Mouse (Mus musculus): ENCODE measurements around the gene Ampd1.

Gene Ampd1

DNA sequence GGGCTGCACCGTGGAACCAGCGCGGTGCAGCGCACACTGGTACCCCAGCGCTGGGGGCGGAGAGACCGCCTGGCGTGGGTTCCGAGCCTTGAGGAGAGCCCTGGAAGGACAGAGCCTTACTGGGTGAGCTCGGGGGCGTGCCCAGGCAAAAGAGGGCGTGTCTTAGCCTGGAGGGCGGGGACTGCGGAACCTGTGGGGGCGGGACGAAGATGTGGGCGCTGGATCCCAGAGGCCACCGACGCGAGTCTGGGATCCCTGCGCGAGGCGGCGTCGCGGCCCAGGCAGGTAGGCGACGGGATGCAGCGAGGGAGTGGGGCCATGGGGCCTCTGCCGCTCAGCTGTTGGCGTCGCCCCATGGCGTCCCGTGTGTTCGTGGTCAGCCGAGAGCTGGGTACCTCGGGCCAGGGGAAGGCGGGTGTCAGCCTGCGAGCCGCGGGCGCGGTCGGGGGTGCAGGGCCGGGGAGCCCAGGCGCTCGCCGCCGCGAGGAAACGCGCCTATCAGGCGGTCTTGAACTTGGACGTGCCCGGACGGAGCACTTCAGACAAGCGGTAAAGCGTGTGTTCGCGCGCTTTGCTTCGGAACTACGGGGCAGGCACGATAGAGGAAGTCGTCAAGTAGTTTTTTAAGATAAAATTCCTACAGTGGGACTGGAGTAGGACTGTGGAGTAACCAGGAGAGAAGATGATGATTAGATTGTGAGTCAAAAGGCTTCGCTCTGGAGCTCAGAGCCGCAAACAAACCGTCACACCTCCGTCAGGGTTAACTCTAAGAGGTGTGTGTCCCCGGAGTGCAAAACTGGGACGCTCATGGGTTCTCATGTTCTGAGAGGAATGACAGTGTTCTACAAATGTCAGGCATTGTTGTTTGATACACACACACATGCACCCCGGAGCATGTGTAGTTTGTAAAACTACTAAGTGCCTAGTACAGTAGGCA lies 28.9 kb downstream of the Ampd1 start, which contains the start of gene Dennd2c:
Gene Dennd2c (plus strand): TSS at position 151 of the 937 bp plus-strand sequence.
- DNase-seq, result peak; percentile 90

DNA sequence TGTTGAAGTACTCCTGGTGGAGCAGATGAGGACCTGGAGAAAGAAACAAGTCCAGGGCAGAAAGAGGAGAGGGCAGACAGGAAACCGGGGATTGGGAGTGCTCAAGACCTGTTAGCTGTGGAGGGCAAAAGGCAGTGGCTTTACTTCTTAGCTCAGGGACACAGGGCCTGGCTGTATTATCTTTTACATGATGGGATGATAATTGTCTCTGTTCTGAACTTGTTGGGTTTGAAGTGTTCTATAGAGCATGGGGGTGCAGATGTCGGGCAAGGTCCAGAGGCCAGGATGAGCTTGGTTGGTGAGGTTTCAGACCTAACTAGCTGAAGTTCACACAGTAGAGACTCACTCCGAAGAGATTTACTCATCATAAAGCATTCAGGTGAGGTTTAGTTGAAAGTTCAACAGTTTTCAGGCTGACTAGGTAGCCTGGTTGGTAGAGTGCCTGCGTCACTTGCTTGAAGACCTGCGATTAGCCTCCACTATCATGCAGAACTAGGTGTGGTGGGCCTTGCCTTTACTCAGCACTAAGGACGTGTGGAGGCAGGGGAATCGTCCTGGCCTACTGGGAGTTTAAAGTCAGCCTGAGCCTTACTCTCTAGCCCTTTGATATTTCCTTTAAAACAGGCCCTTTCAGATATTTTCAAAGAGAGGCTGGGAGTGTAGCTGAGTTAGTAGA lies 33.9 kb downstream of the Ampd1 start:
- DNase-seq, result no peak

DNA sequence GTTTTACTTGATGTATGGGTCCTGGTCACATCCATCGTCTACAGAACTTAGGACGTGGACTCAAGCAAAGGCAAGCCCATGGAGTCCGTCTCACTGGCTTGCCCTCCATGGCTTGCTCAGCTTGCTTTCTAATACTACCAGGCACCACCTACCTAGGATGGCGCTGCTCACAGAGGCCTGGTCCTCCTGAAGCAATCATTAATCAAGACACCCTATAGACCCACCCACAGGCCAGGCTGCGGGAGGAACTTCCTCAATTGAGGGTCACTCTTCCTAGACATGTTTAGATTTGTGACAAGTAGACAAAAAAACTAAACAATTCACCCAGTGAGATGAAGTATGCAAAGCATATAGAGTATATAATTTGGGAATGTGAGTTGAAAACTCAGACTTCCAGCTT lies 38.4 kb downstream of the Ampd1 start:
- no peak for DNase-seq

DNA sequence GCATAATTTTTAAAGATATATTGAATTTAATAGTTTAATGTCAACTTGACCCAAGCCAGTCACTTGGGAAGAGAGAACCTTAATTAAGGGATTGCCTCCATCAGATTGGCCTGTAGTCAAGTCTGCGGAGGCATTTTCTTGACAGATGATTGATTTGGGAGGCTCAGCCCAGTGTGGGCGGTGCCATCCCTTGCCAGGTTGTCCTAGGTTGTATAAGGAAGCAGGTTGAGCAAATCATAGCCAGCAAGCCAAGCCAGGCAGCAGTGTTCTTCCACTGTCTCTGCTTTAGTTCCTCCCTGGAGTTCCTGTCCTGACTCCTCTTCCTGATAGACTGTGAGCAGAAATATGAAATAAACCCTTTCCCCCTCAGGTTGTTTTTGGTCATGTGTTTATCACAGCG lies 49.8 kb downstream of the Ampd1 start:
- no peak for DNase-seq

DNA sequence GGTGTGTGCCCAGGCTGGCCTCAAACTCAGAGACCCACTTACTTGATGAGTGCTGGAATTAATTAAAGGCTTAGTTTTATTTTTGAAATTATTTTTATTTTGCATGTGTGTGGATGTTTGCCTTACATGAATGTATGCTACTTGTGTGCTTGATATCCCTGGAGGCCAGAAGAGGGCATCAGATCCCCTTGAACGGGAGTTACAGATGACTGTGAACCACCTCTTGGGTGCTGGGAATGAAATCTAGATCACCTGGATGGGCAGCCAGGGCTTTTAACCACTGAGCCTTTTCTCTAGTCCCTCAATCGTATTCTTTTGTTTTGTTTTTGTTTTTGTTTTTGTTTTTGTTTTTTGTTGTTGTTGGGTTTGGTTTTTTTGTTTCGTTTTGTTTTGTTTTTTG lies 52.3 kb downstream of the Ampd1 start:
- no peak for DNase-seq

DNA sequence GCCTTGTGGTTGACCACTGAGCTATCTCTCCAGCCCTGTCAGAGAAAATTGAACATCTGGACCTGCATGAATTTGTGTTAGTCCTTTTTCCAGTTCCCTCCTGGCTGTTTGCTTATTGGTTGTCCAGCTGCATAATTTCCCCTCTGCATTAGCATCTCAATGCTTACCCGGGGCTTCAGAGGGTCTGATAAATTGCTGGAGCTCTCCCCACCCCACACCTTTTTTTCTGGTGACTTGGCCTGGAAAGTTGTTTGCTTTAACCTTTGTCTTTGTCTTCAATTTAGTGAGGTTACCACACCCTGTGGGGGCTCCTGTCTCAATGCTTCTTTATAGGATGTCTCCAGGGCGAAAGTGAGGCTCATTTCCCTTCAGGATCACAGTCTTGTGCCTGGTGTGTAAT lies 53.4 kb downstream of the Ampd1 start:
- no peak for DNase-seq

DNA sequence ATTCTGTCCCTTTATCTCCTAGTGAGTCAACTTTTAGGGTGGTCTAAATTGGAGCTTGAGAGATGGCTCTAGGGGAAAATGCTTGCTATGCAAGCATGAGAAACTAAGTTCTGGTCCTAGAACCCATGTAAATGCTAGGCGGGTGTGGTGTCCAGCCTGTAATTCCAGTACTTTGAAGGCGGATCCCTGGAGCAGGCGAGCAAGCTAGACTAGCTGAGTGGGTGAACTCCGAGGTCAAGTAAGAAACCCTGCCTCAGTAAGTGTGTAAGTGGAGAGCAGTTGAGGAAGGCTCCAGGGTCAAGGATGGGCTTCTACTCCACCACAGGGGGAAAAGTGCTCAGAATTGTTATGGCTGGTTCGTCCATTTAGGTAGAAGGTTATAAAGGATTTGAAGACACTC lies 53.9 kb downstream of the Ampd1 start:
- no peak for DNase-seq

DNA sequence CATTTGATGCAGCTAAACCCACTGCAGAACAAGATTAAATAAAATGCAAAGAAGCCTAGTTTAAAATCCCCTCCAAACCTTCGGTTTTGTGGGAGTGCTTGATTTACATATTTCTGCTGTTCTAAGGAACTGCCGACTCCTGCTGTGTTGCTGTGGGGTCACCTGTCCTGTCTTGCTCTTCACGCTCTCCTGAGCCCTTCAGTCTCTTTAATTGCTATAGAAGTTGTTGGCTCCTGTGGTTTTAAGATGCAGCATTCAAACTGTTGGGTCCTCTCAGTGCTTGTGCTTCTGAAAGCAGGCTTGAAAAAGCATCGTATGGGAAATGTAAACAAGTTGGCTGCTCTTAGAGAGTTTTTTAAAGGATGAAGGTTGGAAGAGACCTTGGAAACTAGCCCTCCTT lies 54.4 kb downstream of the Ampd1 start:
- no peak for DNase-seq

DNA sequence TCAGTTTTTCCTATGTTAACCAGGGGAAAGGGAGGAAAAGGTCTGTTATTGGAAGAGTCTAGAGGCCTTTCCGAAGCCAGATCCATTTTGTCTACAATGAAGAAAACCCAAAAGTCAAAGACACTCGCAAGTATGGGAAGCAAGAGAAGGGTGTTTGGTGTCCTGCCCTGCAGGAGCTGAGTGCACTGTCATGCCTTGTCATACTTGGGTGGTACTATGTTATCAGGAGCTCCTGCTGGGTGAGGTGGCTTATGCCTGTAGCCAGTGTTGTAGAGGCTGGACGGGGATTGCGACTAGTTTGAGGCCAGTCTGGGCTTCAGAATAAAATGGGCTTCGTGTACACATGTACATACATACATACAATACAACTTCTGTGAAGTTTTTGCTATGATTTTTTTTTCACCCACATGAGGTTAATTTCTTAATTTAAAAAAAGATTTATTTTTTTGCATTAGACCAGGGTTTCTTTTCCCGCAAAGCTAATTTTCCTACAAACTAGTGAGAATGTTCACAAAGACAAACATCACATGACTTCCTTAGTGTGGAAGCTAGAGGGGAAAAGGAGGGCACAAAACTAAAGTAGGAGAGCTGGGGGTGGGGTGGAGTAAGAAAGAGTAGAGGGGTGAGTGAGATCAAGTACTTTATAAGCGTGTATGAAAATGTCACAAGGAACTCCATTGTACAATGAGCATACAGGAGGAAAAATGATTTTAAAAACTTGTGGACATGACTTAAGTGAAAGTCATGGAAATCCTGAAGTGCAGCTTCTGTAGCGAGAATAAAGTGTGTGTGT lies 55.7 kb downstream of the Ampd1 start:
- no peak for DNase-seq

DNA sequence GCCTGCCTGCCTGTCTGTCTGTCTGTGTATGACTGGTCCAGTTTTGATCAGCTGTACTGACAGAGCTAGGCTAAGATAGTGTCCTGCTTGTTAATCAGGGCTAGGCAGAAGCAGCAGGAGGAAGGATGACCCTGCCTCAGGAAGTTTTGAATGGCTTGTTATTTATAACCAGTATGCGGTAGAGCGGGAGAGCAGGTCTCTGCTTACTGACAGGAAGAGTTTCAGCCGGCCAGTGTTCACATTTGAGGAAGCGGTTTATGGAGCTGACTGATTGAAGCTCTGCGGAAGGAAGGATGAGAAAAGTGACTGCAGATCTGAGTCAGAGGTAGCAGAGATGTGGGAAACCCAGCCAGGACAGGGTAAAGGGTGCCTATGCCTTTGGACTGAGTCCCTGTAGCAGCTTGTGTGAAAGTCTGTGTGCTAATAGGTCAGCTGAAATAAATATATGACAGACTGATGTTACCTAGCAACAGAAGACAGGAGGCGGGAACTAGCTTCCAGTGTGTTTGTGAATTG lies 56.5 kb downstream of the Ampd1 start:
- DNase-seq, result peak; percentile 29

DNA sequence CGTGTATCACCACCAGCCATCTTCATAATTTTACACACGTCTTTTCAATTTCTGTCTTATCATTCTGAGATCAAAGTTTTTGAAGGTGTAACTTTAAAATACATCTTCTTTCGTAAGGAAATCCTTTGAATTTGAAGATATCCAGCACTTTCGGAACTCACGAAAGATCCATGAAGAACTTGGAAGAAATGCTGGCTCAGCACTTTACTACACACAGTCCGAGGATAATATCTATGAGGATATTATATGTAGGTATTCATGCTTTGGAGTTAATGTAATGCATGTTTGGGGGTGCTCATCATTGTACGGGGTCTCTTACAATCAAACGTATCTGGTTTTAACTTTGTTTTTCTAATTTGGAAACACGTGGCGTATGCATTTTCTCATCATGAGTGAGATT lies 59.3 kb downstream of the Ampd1 start:
- no peak for DNase-seq

DNA sequence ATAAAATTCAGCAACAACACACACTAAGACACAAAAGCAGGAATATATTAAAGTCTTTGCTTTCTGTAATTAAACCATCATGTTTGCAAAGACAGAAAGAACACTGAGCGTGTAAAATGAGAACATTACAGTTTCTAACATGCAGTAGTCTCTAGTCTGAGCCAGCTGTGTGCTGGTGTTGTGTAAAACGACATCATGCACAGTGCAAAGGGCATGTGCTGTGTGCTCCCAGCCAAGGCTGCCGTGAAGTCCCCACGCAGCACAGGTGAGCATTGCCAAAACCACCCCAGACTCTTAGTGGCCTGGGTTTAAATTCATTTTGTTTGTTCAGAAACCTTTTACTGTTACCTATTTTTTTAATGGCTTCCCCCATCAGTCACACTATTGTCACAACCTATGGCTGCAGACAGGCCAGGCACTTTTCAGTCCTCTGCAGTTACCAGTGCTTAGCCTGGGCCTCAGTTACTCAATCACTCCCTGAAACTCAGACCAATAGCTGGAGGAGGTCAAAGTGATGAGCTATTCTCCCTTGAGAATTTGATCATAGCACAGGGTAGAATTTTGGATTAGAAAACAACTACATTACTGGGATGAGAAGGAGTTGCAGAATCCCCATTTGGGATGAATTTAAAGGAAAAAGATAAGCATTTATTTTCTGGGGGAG lies 62.7 kb downstream of the Ampd1 start:
- DNase-seq, result no peak

DNA sequence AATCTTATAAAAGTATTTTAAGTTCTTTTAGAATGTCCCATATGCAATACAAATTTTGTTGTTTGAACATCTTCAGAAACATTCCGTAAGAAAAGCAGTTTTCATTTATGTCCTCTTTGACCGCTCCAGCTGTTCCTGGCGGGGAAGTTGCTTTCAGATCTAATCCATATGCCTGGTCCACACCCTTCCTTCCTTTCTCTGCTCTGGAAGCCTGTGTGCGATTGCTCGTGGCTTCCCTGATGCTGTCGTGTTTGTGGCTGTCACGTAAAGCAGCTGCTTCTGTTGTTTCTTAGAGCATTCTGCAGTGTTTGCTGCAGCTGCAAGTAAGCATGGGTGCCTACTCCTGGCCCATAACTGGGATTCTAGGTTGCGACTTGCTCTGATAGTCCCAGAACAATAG lies 65.2 kb downstream of the Ampd1 start:
- DNase-seq, result peak; percentile 14

DNA sequence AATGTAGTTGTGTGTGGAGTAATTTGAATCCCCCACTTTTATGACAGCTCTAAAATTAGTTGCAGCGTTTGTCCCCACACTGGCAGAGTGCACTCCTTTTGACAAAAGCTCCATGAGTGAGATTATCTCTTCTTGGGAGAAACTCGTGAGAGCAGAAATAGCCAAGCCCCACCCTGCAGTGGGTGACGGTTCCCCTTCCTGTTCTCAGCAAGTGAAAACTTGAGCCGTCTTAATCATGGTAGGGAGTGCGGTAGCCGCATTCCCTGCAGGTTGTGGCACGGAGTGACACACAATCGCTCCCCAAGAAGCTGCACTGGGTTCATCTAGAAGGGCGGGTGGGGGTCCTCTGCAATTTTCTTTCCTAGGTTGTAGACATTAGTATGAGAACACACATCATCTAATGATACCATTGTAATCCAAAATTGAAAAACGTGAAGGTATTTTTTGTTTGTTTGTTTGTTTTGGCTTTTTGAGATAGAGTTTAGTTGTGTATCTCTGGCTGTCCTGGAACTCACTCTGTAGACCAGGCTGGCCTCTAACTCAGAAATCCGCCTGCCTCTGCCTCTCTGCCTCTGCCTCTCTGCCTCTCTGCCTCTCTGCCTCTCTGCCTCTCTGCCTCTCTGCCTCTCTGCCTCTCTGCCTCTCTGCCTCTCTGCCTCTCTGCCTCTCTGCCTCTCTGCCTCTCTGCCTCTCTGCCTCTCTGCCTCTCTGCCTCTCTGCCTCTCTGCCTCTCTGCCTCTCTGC lies 66.5 kb downstream of the Ampd1 start:
- peak; percentile 10 for DNase-seq

DNA sequence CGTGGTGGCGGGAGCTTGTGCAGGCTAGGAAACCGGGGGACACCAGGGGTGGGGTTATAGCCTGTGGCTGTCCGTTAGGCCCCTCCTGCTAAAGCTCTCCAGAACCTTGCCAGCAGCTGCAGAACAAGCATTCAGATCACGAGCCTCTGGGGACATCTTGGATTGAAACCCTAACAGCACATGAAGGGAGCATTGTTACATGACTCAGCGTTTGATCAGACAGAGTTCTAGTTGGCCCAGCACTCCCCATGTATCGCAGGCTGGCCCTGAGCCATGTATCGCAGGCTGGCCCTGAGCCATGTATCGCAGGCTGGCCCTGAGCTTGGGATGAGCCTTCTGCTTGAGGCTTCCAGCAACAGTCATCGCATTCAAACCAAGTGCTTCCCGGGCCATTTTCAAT lies 67.5 kb downstream of the Ampd1 start:
- no peak for DNase-seq

DNA sequence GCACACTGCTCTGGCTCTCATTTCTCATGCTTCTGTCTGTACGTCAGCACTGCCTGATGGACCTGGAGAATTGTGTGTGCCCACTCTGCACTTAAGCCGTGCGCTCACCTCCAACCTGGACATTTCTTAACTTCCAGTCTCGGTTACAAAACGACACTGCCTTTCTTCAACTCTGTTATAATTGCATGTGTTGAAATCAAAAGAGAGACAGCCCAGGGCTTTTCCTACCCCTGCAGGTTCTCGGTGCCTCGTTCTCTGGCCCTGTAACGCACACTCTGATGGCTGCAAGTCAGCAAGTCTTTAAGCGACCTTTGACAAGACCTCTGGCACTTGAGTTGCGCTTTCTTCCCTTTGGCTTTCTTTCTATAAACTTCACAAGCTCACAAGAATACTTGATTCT lies 68.6 kb downstream of the Ampd1 start:
- no peak for DNase-seq

DNA sequence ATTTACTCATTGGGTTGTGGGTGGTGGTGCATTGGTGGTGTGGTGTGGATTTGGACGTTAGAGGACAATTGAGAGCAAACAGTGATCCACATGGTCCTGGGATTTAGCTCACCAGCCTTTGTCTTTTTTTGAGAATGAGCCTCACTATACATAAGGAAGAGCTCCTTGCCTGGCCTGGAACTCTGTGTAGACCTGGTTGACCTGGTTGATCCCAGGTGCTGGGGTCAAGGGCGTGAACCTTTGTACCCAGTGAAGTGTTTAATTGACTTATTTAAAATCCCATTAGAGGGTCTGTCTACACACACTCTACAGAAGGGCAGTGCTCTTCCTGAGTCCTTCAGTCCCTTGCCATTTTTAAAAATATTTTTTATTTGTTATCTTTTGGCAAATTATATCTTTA lies 71.5 kb downstream of the Ampd1 start:
- DNase-seq, result no peak

DNA sequence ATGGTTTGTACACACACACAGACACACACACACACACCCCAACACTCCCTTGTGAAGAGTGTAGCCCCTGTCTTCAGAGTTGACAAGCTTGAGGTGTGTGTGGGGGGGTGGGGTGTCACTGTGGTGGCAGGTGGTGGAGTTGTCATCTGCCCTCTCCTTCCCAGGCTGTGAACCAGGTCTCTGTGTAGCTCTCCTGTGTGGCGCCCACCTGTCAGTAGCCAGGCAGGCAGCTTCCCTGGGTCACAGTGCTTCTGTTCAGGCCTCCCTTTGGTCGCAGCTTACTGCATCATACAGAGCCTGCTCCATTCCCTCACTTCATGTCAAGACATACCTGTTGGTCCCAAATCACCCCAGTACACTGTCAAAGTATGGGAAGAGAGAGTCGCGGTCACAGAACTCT lies 72.0 kb downstream of the Ampd1 start:
- DNase-seq, result no peak

DNA sequence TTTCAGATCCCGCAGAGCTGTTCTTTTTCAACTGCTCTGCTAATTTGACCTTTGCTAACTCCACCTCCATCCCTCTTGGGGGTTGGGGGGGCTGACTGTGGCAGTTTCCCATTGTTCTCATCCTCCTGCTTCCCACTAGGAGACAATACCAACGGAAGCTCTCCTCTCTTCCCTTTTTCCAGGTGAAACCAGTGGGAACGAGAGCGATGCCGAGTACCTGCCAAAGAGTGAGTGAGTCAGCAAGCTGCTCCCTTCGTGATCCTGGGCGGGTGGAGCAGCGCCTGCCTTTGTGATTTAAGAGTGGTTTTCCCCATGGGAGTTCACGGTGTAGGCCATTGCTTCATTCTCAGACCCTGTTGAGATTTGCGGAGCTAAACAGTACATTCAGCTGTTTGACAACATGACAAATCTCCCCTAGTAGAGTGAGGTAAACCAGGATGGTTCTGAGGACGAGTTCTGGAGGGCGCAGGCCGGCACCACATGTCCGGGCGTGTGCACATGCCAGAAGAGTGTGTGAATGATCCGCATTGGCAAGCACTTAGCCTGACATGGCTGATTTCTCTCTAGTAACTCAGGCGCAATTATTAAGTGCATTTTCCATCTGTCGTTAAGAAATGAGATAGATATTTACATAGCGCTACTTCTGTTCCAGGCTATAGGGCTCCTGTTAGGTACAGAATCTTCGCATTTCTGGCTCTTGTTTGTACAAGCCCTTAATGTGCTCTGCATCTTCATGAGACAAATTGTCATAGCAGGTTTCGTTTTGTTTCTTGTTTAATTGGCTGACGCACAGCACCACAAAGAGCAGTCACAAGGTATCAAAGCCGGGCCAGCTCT lies 72.7 kb downstream of the Ampd1 start:
- DNase-seq, result no peak

DNA sequence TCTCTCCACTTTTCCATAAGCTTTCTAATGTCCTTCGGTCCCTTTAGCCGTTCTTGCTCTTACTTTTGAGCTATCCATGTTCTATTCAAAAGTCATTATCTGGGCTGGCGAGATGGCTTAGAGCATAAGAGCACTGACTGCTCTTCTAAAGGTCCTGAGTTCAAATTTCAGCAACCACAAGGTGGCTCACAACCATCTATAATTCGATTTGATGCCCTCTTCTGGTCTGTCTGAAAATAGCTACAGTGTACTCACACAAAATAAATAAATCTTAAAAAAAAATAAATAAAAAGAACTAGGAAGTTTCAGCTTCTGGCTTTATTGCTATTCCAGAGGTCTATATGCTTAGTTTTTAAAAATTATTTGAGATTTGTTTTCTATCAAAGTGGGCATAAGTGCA lies 74.0 kb downstream of the Ampd1 start:
- no peak for DNase-seq

DNA sequence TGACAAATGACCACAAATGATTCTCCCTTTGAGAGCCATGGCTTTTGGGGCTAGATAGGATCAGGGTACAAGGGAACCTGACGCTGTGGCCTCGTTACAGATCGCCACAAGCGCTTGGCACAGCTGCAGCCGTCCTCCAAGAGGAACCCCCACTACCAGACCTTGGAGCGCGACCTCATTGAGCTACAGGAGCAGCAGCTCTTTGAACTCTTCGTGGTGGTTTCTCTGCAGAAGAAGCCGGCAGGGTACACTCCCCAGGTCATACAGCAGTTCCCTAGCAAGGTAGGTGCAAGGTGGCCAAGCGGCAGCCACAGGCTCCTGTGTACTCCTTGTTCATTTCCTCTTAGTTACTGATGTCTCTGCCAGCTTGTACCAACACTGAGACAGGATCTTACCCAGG lies 75.1 kb downstream of the Ampd1 start:
- DNase-seq, result no peak
